In the genomic region with DNA sequence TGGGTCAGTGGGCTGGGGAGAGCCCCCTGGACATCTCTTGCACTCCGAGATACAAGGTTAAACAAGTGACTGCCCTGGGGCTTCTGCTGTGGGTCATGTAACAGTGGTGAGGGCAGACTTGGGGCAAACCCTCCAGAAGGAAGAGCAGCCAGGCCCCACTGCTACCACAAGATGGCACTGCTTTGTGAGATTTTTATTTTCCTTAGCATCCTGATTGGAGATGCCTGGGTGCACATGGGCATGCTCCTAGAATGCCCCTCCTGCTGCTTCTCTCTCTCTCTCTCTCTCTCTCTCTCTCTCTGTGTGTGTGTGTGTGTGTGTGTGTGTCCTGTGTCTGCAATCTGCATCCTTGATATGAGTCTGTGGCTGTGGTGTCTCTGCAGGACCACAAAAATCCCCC, we compare ENCODE assay signal across 9 mouse cellular contexts. TPM values are rescaled to one million over a fixed set of nuclear protein-coding genes. Genes with fewer than 3 reads are reported as not detected.
DNase-seq lines count a peak whose midpoint lies in the region; ATAC-seq and TF ChIP-seq lines count a peak whose summit lies in the region.
"Had no signal": no experiment of that assay in that cellular context is flagged by ENCODE, and none has a peak within 500 bp of the region (broad histone marks: within the 10 kb centered on the region; RNA-seq: fewer than 3 reads in every experiment).

No protein-coding gene starts in this region.

- CTCF ChIA-PET in Patski (lab: Charles Lee) = interaction anchor here (0.9 to 3.2 kb wide), 9 partner anchors 15 to 212 kb away, joined by 3 to 16 read pairs (median 4); a partner anchor contains a TSS

- H3K4me3 ChIP-seq in forebrain, embryonic 15.5 days = no peak overlapping the region
- no peak overlapping the region for H3K4me3 ChIP-seq in neural tube, embryonic 14.5 days (ENCODE audit: low read depth, low read length)

- peak; percentile 83 for TF ChIP-seq CTCF in Patski (IDR thresholded peaks at IDR 0.05)

- no peaks in the 10 kb centered on the region for H3K36me3 ChIP-seq in forebrain, embryonic 15.5 days
- no peaks in the 10 kb centered on the region for H3K36me3 ChIP-seq in neural tube, embryonic 14.5 days (ENCODE audit: control insufficient read depth, insufficient read depth, low read length)

- no peak overlapping the region for H3K27ac ChIP-seq in forebrain, embryonic 15.5 days (replicated peaks)
- H3K27ac ChIP-seq in neural tube, embryonic 14.5 days (ENCODE audit: low read depth, low read length) = no peak overlapping the region

- H3K9ac ChIP-seq in forebrain, embryonic 15.5 days (replicated peaks) = no peak overlapping the region
- no peak overlapping the region for H3K9ac ChIP-seq in neural tube, embryonic 14.5 days (replicated peaks; ENCODE audit: low read depth, low read length)

- peak; percentile 7 to 21 for DNase-seq in kidney, adult 8-10 months
- DNase-seq in kidney, adult 18-20 months = no peak
- DNase-seq in Patski (ENCODE audit: low read depth, low spot score) = peak; percentile 10
- peak; percentile 31 to 40 for DNase-seq in left cerebral cortex, adult 18-20 months (ENCODE audit: low spot score in 2 of 2)
- no peak for DNase-seq in heart, adult 9 months (ENCODE audit: low spot score in 2 of 2)
- no peak for DNase-seq in ovary, postnatal 14 days (ENCODE audit: low spot score)

- POLR2A ChIA-PET in Patski (lab: Charles Lee) = no interaction called here

- 20% methylated on average over 1 of the region's 1 CpGs for WGBS in forebrain, embryonic 15.5 days
- 50% methylated on average over 1 of the region's 1 CpGs for WGBS in neural tube, embryonic 14.5 days

- peaks cover 26% of the 10 kb centered on the region for H3K27me3 ChIP-seq in Patski
- H3K27me3 ChIP-seq in forebrain, embryonic 15.5 days = no peaks in the 10 kb centered on the region
- H3K27me3 ChIP-seq in neural tube, embryonic 14.5 days (ENCODE audit: control insufficient read depth, insufficient read depth, low read length) = no peaks in the 10 kb centered on the region

- 0 out of 2 replicates have a peak, but pooled peaks cover 5% of the 10 kb centered on the region for H3K4me1 ChIP-seq in forebrain, embryonic 15.5 days
- H3K4me1 ChIP-seq in neural tube, embryonic 14.5 days (ENCODE audit: control insufficient read depth, insufficient read depth, low read length) = no peaks in the 10 kb centered on the region

- no peak overlapping the region for H3K4me2 ChIP-seq in forebrain, embryonic 15.5 days (replicated peaks)
- no peak overlapping the region for H3K4me2 ChIP-seq in neural tube, embryonic 14.5 days (ENCODE audit: low read depth, low read length)

- H3K9me3 ChIP-seq in forebrain, embryonic 15.5 days = no peaks in the 10 kb centered on the region
- H3K9me3 ChIP-seq in neural tube, embryonic 14.5 days (ENCODE audit: control insufficient read depth, low read length) = no peaks in the 10 kb centered on the region

- in situ Hi-C loops in Patski (cut with MboI; ENCODE audit: low pct_unique_long_range_greater_than_20kb) = loop anchor here (10.0 kb wide), 1 partner anchor 446 kb away; no protein-coding TSS in a partner anchor

- ATAC-seq in Patski = no peak
- ATAC-seq in forebrain, embryonic 15.5 days (replicated peaks) = peak; percentile 38; the same call in 1 of the 2 replicates
- peak; percentile 72; the same call in 1 of the 2 replicates for ATAC-seq in neural tube, embryonic 14.5 days (ENCODE audit: low read depth)

RNA-seq across cellular contexts. Expression of a gene that starts 39.4 kb away (rescaled TPM):
- not detected for polyA plus RNA-seq in Patski (2021)
- 2.5 and 2.7 TPM in 2 replicates for polyA plus RNA-seq in forebrain, embryonic 15.5 days (2015; fragmentation: Nextera tagmentation; extraction: Ambion mirVana)
- total RNA-seq in left cerebral cortex, adult 18-20 months (2021) = 1 to 10 TPM in 1 of 2 experiments, under 1 TPM in 1; 0.61 to 1.1 TPM
- polyA plus RNA-seq in neural tube, embryonic 14.5 days (2014; fragmentation: Nextera tagmentation; extraction: Ambion mirVana) = 0.39 and 0.59 TPM in 2 replicates
- polyA plus RNA-seq: stomach, embryonic 14.5 days had no signal

RNA-seq across cellular contexts. Expression of a gene that starts 46.7 kb away (rescaled TPM):
- 0.49 TPM for polyA plus RNA-seq in Patski (2021)
- polyA plus RNA-seq in forebrain, embryonic 15.5 days (2015; fragmentation: Nextera tagmentation; extraction: Ambion mirVana) = 7.5 and 7.8 TPM in 2 replicates
- total RNA-seq in left cerebral cortex, adult 18-20 months (2021) = 1 to 10 TPM; 2.5 to 4.1 TPM
- 3.7 and 5.3 TPM in 2 replicates for polyA plus RNA-seq in neural tube, embryonic 14.5 days (2014; fragmentation: Nextera tagmentation; extraction: Ambion mirVana)

RNA-seq across cellular contexts. Expression of a gene that starts 48.7 kb away (rescaled TPM):
- polyA plus RNA-seq in Patski (2021) = not detected
- polyA plus RNA-seq in forebrain, embryonic 15.5 days (2015; fragmentation: Nextera tagmentation; extraction: Ambion mirVana) = not detected in 2 replicates
- total RNA-seq in left cerebral cortex, adult 18-20 months (2021) = not detected
- polyA plus RNA-seq in neural tube, embryonic 14.5 days (2014; fragmentation: Nextera tagmentation; extraction: Ambion mirVana) = not detected in 2 replicates
- polyA plus RNA-seq: stomach, embryonic 14.5 days had no signal

Comparison
In these comparisons a context has a peak if more than half of its experiments do, and no peak if none do; other contexts are left out.
1. DNase-seq: peak in kidney, adult 8-10 months (2 of 2), Patski (single experiment) and left cerebral cortex, adult 18-20 months (2 of 2); none in kidney, adult 18-20 months (single experiment), heart, adult 9 months (0 of 2) and ovary, postnatal 14 days (single experiment).